Mouse (Mus musculus): Measurements from ENCODE around the gene Coro1b. TPM values are rescaled to one million over a fixed set of nuclear protein-coding genes. Genes with fewer than 3 reads are reported as not detected.

Gene Coro1b
- polyA plus RNA-seq, 1 experiment from 2014 or later = 127 TPM

DNA sequence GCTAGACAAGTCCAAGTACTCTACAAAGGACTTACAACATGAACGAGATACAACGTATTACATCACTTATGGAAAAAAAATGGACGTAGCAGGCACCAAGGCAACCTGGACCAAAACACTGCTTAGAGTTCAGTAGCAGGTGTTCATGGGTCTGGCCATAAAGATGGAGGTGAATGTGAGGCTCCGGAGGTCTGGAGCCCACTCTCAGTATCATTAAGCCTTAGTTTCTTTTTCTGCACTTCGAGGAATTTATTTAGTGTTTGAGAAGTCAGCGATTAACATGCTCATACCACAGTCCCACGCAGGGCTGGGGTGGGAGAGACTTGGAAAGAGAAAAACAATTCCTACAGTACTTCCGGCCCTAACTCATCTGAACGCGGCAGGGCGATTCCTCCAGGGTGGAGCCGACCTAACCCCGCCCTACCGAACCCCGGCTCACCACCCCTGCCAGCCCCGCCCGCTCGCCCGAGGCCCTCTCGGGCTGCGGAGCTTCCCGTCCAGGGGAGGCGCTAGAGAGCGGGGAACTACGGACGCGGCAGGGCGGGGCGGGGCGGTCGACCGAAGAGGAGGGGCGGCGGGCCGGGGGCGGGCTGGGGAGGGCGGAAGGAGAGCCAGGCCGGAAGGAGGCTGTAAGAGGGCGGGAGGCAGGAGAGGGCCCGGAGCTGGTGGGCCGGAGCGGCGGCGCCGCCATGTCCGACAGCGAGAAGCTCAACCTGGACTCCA is 43.3 kb downstream of the Coro1b start, which contains the start of gene Ppp1ca:
Gene Ppp1ca (plus strand): TSS at position 538 of the 723 bp plus-strand sequence.
- no peaks in the 10 kb centered on the region for H3K27me3 ChIP-seq (replicated peaks)

GRCm38 (mm10) chr19:4192251-4192985 is 44.0 kb downstream of the Coro1b start:
- Histone ChIP-seq H3K9me3 (no peaks in the 10 kb centered on the region), H3K4me2 (peak overlapping the region; percentile 93), H3K9ac (peak overlapping the region; percentile 88), H3K36me3 (replicated peaks) (peaks cover 28% of the 10 kb centered on the region), H3K27me3 (replicated peaks) (no peaks in the 10 kb centered on the region), H3K4me1 (peaks cover 24% of the 10 kb centered on the region), H3K27ac (peak overlapping the region; percentile 84), H3K4me3 (peak overlapping the region; percentile 70)
- peak; percentile 44 for ATAC-seq (replicated peaks)
- WGBS = under 1% methylated on average over 50 of the region's 52 CpGs

More for the DNA sequence above, 43.3 kb downstream of the Coro1b start, which contains the start of gene Ppp1ca:
- Histone ChIP-seq H3K9me3 (no peaks in the 10 kb centered on the region), H3K27ac (peak within 1 kb of the TSS; percentile 84), H3K4me1 (peaks cover 24% of the 10 kb centered on the region), H3K9ac (peak within 1 kb of the TSS; percentile 88), H3K36me3 (replicated peaks) (peaks cover 26% of the 10 kb centered on the region), H3K4me2 (peak within 1 kb of the TSS; percentile 93), H3K4me3 (peak within 1 kb of the TSS; percentile 70)
- WGBS = 6% methylated on average over 42 of the region's 47 CpGs
- peak; percentile 90 for ATAC-seq (replicated peaks)

DNA sequence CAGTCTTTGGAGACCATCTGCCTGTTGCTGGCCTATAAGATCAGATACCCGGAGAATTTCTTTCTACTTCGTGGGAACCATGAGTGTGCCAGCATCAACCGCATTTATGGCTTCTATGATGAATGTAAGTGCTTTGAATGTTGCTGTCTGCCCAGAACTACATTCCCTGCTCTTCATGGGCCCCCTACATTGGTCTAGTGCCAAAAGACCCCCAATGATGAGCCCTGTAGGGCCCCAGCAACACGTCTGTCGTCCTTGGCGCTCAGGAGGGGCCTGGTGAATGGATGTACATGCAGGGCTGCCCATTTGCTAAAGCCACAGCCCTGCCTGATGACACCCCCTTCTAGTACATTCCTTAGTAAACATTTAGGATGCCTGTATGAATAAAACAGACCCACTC is 44.7 kb downstream of the Coro1b start:
- peak overlapping the region; percentile 88 for H3K9ac ChIP-seq
- no peaks in the 10 kb centered on the region for H3K27me3 ChIP-seq (replicated peaks)
- 55% methylated on average over 6 of the region's 6 CpGs for WGBS
- ATAC-seq (replicated peaks) = no peak
- H3K27ac ChIP-seq = peak overlapping the region; percentile 84; the same call in 1 of the 2 replicates
- H3K9me3 ChIP-seq = no peaks in the 10 kb centered on the region
- peaks cover 24% of the 10 kb centered on the region for H3K4me1 ChIP-seq
- peak overlapping the region; percentile 93 for H3K4me2 ChIP-seq
- H3K4me3 ChIP-seq = peak overlapping the region; percentile 70
- H3K36me3 ChIP-seq (replicated peaks) = peaks cover 28% of the 10 kb centered on the region

DNA sequence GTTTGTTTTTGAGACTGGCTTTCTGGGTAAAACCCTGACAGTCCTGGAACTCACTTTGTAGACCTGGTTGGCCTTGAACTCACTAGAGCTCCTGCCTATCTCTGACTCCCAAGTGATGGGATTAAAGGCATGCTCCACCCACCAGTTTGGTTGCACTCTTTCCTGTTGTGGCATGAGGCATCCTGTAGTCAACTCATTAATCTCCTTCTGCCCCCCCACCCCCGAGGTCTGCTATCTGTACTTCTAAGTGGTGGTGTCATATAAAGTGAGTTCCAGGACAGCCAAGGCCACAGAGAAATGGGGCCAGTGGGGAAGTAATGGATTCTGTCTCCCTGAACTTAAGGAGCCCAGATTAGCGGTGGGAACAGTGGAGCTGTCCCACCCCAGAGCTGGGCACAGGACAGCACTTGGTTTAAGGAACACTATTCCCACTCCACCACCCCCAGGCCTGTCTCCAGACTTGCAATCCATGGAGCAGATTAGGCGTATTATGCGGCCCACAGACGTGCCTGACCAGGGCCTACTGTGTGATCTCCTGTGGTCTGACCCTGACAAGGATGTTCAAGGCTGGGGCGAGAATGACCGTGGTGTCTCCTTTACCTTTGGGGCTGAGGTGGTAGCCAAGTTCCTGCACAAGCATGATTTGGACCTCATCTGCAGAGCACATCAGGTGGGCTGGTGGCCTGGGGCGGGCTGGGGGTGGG is 45.8 kb downstream of the Coro1b start:
- H3K27ac ChIP-seq = no peak overlapping the region
- H3K4me1 ChIP-seq = peaks cover 24% of the 10 kb centered on the region
- ATAC-seq (replicated peaks) = no peak
- no peaks in the 10 kb centered on the region for H3K27me3 ChIP-seq (replicated peaks)
- peak overlapping the region; percentile 93 for H3K4me2 ChIP-seq
- peaks cover 28% of the 10 kb centered on the region for H3K36me3 ChIP-seq (replicated peaks)
- no peaks in the 10 kb centered on the region for H3K9me3 ChIP-seq
- 83% methylated on average over 8 of the region's 8 CpGs for WGBS
- H3K4me3 ChIP-seq = no peak overlapping the region
- no peak overlapping the region for H3K9ac ChIP-seq

GRCm38 (mm10) chr19:4194776-4195650 is 46.6 kb downstream of the Coro1b start:
- ATAC-seq (replicated peaks) = no peak
- Histone ChIP-seq H3K4me3 (no peak overlapping the region), H3K4me2 (no peak overlapping the region), H3K27ac (no peak overlapping the region), H3K9me3 (no peaks in the 10 kb centered on the region), H3K4me1 (peaks cover 24% of the 10 kb centered on the region), H3K36me3 (replicated peaks) (peaks cover 28% of the 10 kb centered on the region), H3K27me3 (replicated peaks) (no peaks in the 10 kb centered on the region), H3K9ac (no peak overlapping the region)
- WGBS = 83% methylated on average over 12 of the region's 12 CpGs

- no peak for ATAC-seq (replicated peaks)
- Histone ChIP-seq H3K4me3 (no peak overlapping the region), H3K27ac (peak overlapping the region; percentile 23; the same call in 1 of the 2 replicates), H3K9ac (no peak overlapping the region), H3K36me3 (replicated peaks) (peaks cover 28% of the 10 kb centered on the region), H3K9me3 (no peaks in the 10 kb centered on the region), H3K4me1 (peaks cover 35% of the 10 kb centered on the region), H3K4me2 (no peak overlapping the region), H3K27me3 (replicated peaks) (no peaks in the 10 kb centered on the region)
- WGBS = 70% methylated on average over 2 of the region's 2 CpGs
These were observed 47.6 kb downstream of the Coro1b start for GRCm38 (mm10) chr19:4196048-4196447.

DNA sequence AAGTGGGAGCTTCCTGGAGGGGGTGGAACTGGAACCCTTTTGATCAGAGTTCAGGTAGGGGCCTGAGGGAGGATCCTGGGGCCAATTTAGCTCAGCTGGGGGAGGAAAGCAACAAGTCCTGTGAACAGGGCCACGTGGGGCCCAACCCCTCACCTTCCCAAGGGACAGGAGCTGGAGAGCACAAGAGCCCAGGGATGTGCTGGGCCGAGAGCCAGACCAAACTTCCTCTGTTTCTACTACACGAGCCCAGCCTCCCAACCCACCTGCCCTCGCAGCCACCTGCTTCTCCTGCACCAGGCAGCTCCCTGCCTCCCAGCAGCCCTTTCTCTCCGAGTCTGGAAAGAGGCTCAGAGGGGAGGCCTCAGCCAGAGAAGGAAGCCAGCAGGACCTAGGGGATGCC is 48.1 kb downstream of the Coro1b start:
- Histone ChIP-seq H3K9me3 (no peaks in the 10 kb centered on the region), H3K4me3 (no peak overlapping the region), H3K36me3 (replicated peaks) (peaks cover 28% of the 10 kb centered on the region), H3K27ac (no peak overlapping the region), H3K4me1 (peaks cover 37% of the 10 kb centered on the region), H3K9ac (no peak overlapping the region), H3K27me3 (replicated peaks) (no peaks in the 10 kb centered on the region), H3K4me2 (no peak overlapping the region)
- 62% methylated on average over 5 of the region's 5 CpGs for WGBS
- ATAC-seq (replicated peaks) = no peak

GRCm38 (mm10) chr19:4197180-4197579 is 48.8 kb downstream of the Coro1b start:
- Histone ChIP-seq H3K9ac (no peak overlapping the region), H3K4me2 (no peak overlapping the region), H3K4me3 (no peak overlapping the region), H3K27me3 (replicated peaks) (no peaks in the 10 kb centered on the region), H3K27ac (no peak overlapping the region), H3K4me1 (peaks cover 42% of the 10 kb centered on the region), H3K36me3 (replicated peaks) (peaks cover 28% of the 10 kb centered on the region), H3K9me3 (no peaks in the 10 kb centered on the region)
- WGBS = 74% methylated on average over 3 of the region's 3 CpGs
- no peak for ATAC-seq (replicated peaks)

DNA sequence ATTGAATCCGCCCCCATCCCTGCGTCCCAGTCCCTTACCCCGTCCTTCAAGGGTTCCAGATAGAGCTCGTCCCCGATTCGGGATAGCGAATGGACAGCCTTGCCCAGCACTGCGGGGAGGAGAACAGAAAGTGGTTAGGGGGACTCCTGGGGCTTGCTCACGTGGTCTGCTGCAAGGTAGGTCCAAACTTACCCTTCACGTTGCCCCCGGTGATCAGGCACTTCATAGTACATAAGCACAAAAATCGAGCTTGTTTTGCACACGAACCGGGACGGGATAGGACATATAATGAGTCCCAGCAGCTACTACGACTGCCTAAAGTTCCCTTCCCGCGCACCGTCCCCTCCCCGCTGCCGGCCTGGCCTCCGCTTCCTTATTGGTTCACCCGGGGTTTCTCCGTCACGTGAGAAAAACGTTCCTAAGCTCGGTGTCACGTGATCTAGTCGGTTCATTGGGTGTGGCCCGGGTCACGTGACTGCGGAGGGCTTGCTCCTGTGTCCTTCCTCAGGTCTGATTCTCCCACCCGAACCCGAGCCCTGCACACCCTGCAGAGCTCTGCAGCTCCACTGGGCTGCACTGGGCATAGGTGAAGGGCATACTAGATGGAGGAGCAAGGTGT is 53.0 kb downstream of the Coro1b start, which contains the start of gene Rad9a:
Gene Rad9a (minus strand): TSS at position 372 of the 619 bp plus-strand sequence.
- Histone ChIP-seq H3K4me1 (peaks cover 21% of the 10 kb centered on the region), H3K4me3 (peak within 1 kb of the TSS; percentile 55), H3K9me3 (no peaks in the 10 kb centered on the region), H3K27ac (peak within 1 kb of the TSS; percentile 55), H3K27me3 (replicated peaks) (no peaks in the 10 kb centered on the region; the same call in 1 of the 2 replicates), H3K4me2 (peak within 1 kb of the TSS; percentile 97), H3K9ac (peak within 1 kb of the TSS; percentile 73), H3K36me3 (replicated peaks) (peaks cover 5% of the 10 kb centered on the region; the same call in 1 of the 2 replicates)
- peak; percentile 85 for ATAC-seq (replicated peaks)
- under 1% methylated on average over 34 of the region's 34 CpGs for WGBS

GRCm38 (mm10) chr19:4202149-4202548 is 53.7 kb downstream of the Coro1b start:
- Histone ChIP-seq H3K27me3 (replicated peaks) (no peaks in the 10 kb centered on the region; the same call in 1 of the 2 replicates), H3K9ac (peak overlapping the region; percentile 73), H3K4me2 (peak overlapping the region; percentile 97), H3K9me3 (no peaks in the 10 kb centered on the region), H3K4me1 (peaks cover 21% of the 10 kb centered on the region), H3K4me3 (peak overlapping the region; percentile 55), H3K36me3 (replicated peaks) (no peaks in the 10 kb centered on the region), H3K27ac (peak overlapping the region; percentile 55; the same call in 1 of the 2 replicates)
- peak; percentile 37 for ATAC-seq (replicated peaks)
- 36% methylated on average over 7 of the region's 7 CpGs for WGBS

- H3K4me3 ChIP-seq = no peak overlapping the region
- H3K9me3 ChIP-seq = no peaks in the 10 kb centered on the region
- H3K4me1 ChIP-seq = peaks cover 21% of the 10 kb centered on the region
- H3K27ac ChIP-seq = no peak overlapping the region
- H3K27me3 ChIP-seq (replicated peaks) = no peaks in the 10 kb centered on the region; the same call in 1 of the 2 replicates
- ATAC-seq (replicated peaks) = no peak
- no peaks in the 10 kb centered on the region for H3K36me3 ChIP-seq (replicated peaks)
- H3K9ac ChIP-seq = no peak overlapping the region
- 66% methylated on average over 3 of the region's 3 CpGs for WGBS
- H3K4me2 ChIP-seq = no peak overlapping the region
These were observed 54.7 kb downstream of the Coro1b start for GRCm38 (mm10) chr19:4203148-4203547.

All from midbrain, embryonic 15.5 days (tissue).